Comparison of ENCODE assay signal across 20 mouse cellular contexts in genomic region chr1:56955055-56955738, GRCm38 (mm10). TPM values are rescaled to one million over a fixed set of nuclear protein-coding genes. Genes with fewer than 3 reads are reported as not detected.
DNase-seq lines count a peak whose midpoint lies in the region; ATAC-seq and TF ChIP-seq lines count a peak whose summit lies in the region.
"Had no signal": no experiment of that assay in that cellular context is flagged by ENCODE, and none has a peak within 500 bp of the region (broad histone marks: within the 10 kb centered on the region; RNA-seq: fewer than 3 reads in every experiment).

No protein-coding gene starts in this region.

- no peak for ATAC-seq in liver, postnatal 0 days

- WGBS in heart, adult 2 months: 78% methylated on average over 14 of the region's 14 CpGs
- WGBS in limb, embryonic 10.5 days: 54% methylated on average over 14 of the region's 14 CpGs
- 78% methylated on average over 14 of the region's 14 CpGs for WGBS in hindbrain, embryonic 10.5 days
- WGBS in liver, postnatal 0 days (ENCODE audit: insufficient replicate concordance): 44% methylated on average over 14 of the region's 14 CpGs

- no peak for TF ChIP-seq CTCF in heart, adult 2 months (IDR thresholded peaks at IDR 0.05)
- no peak for TF ChIP-seq CTCF in E14TG2a.4 (conservative IDR thresholded peaks at IDR 0.05; ENCODE audit: low read length)
- TF ChIP-seq CTCF in liver, postnatal 0 days (IDR thresholded peaks at IDR 0.05; ENCODE audit: low read depth): no peak

- no peak overlapping the region for H3K4me2 ChIP-seq in liver, postnatal 0 days (ENCODE audit: low read depth, low read length)
- H3K4me2 ChIP-seq: liver, embryonic 13.5 days; lung, embryonic 15.5 days; midbrain, embryonic 12.5 days; neural tube, embryonic 13.5 days had no signal

- TF ChIP-seq EP300 in heart, adult 2 months (IDR thresholded peaks at IDR 0.05; ENCODE audit: insufficient read depth, low read depth, low read length): no peak
- TF ChIP-seq EP300 in liver, postnatal 0 days (IDR thresholded peaks at IDR 0.05; ENCODE audit: low read depth): no peak

- H3K27ac ChIP-seq in heart, adult 2 months: no peak overlapping the region
- H3K27ac ChIP-seq in limb, embryonic 10.5 days: 0 out of 2 replicates have a peak overlapping the region, but pooled peaks have one; percentile 3
- H3K27ac ChIP-seq in hindbrain, embryonic 10.5 days: no peak overlapping the region
- H3K27ac ChIP-seq in liver, postnatal 0 days (ENCODE audit: low read depth): no peak overlapping the region
- H3K27ac ChIP-seq: heart, embryonic 10.5 days; liver, embryonic 13.5 days; lung, embryonic 15.5 days; macrophage; midbrain, embryonic 12.5 days; neural tube, embryonic 13.5 days had no signal

- no peaks in the 10 kb centered on the region for H3K9me3 ChIP-seq in E14TG2a.4 (ENCODE audit: low read length)
- no peaks in the 10 kb centered on the region for H3K9me3 ChIP-seq in limb, embryonic 10.5 days (replicated peaks)
- no peaks in the 10 kb centered on the region for H3K9me3 ChIP-seq in hindbrain, embryonic 10.5 days
- no peaks in the 10 kb centered on the region for H3K9me3 ChIP-seq in liver, postnatal 0 days (ENCODE audit: low read length)
- H3K9me3 ChIP-seq: heart, embryonic 10.5 days; liver, embryonic 13.5 days; lung, embryonic 15.5 days; midbrain, embryonic 12.5 days; neural tube, embryonic 13.5 days had no signal

- no peak overlapping the region for H3K9ac ChIP-seq in heart, adult 2 months (ENCODE audit: low read depth, low read length)
- H3K9ac ChIP-seq in liver, postnatal 0 days (replicated peaks): no peak overlapping the region
- H3K9ac ChIP-seq: liver, embryonic 13.5 days; lung, embryonic 15.5 days; midbrain, embryonic 12.5 days; neural tube, embryonic 13.5 days had no signal

- TF ChIP-seq POLR2A in heart, adult 2 months (IDR thresholded peaks at IDR 0.05; ENCODE audit: insufficient read depth, low read depth, low read length): no peak

- no peaks in the 10 kb centered on the region for H3K36me3 ChIP-seq in heart, adult 2 months (ENCODE audit: control insufficient read depth, insufficient read depth, low read length)
- H3K36me3 ChIP-seq in E14TG2a.4 (ENCODE audit: insufficient read depth, low read length): no peaks in the 10 kb centered on the region
- no peaks in the 10 kb centered on the region for H3K36me3 ChIP-seq in limb, embryonic 10.5 days
- peaks cover 4% of the 10 kb centered on the region; the same call in 1 of the 2 replicates for H3K36me3 ChIP-seq in hindbrain, embryonic 10.5 days
- H3K36me3 ChIP-seq in liver, postnatal 0 days (replicated peaks; ENCODE audit: insufficient read depth, low read length): no peaks in the 10 kb centered on the region
- H3K36me3 ChIP-seq: G1E; heart, embryonic 10.5 days; liver, embryonic 13.5 days; lung, embryonic 15.5 days; midbrain, embryonic 12.5 days; neural tube, embryonic 13.5 days had no signal

- peak; percentile 72 for DNase-seq in heart, adult 11 months
- no peak for DNase-seq in heart, adult 2 months
- peak; percentile 79 for DNase-seq in R1 (ENCODE audit: low read depth, low spot score)
- no peak for DNase-seq in limb, embryonic 10.5 days (ENCODE audit: low spot score)
- DNase-seq in hindbrain, embryonic 10.5 days (ENCODE audit: low spot score): no peak
- no peak for DNase-seq in liver, postnatal 0 days
- DNase-seq: cerebellum, adult 18-20 months; cerebellum, postnatal 25 days; gastrocnemius, postnatal 10 days; kidney, adult 18-20 months; kidney, postnatal 25 days; liver, embryonic 13.5 days; thymus, postnatal 36 days had no signal

- intact Hi-C loops in heart, adult 2 months (cut with DNase I): no loop called here

- no peaks in the 10 kb centered on the region for H3K4me1 ChIP-seq in heart, adult 2 months (ENCODE audit: control insufficient read depth, insufficient read depth, low read length)
- H3K4me1 ChIP-seq in E14TG2a.4 (replicated peaks; ENCODE audit: low read depth, low read length): peaks cover 32% of the 10 kb centered on the region
- peaks cover 11% of the 10 kb centered on the region for H3K4me1 ChIP-seq in limb, embryonic 10.5 days
- H3K4me1 ChIP-seq in hindbrain, embryonic 10.5 days (replicated peaks): no peaks in the 10 kb centered on the region; the same call in 1 of the 2 replicates
- no peaks in the 10 kb centered on the region for H3K4me1 ChIP-seq in liver, postnatal 0 days (ENCODE audit: insufficient read depth)
- H3K4me1 ChIP-seq: heart, embryonic 10.5 days; liver, embryonic 13.5 days; lung, embryonic 15.5 days; midbrain, embryonic 12.5 days; neural tube, embryonic 13.5 days had no signal

- H3K27me3 ChIP-seq in heart, adult 2 months (ENCODE audit: control insufficient read depth, insufficient read depth, low read length): no peaks in the 10 kb centered on the region
- H3K27me3 ChIP-seq in E14TG2a.4 (ENCODE audit: insufficient read depth, low read length): no peaks in the 10 kb centered on the region
- H3K27me3 ChIP-seq in limb, embryonic 10.5 days (ENCODE audit: low read depth, poor library complexity, severe bottlenecking): peaks cover 37% of the 10 kb centered on the region
- H3K27me3 ChIP-seq in hindbrain, embryonic 10.5 days (ENCODE audit: insufficient read depth, poor library complexity, severe bottlenecking): no peaks in the 10 kb centered on the region
- H3K27me3 ChIP-seq in liver, postnatal 0 days (ENCODE audit: insufficient read depth, low read length): no peaks in the 10 kb centered on the region
- H3K27me3 ChIP-seq: liver, embryonic 13.5 days; lung, embryonic 15.5 days; midbrain, embryonic 12.5 days; neural tube, embryonic 13.5 days had no signal

- no peaks in the 10 kb centered on the region for H3K79me2 ChIP-seq in heart, adult 2 months (replicated peaks; ENCODE audit: control insufficient read depth, insufficient read depth, low read length)

- no peak overlapping the region for H3K4me3 ChIP-seq in heart, adult 2 months
- H3K4me3 ChIP-seq in E14TG2a.4 (replicated peaks; ENCODE audit: low read length): 0 out of 2 replicates have a peak overlapping the region, but pooled peaks have one; percentile 7
- no peak overlapping the region for H3K4me3 ChIP-seq in limb, embryonic 10.5 days
- no peak overlapping the region for H3K4me3 ChIP-seq in hindbrain, embryonic 10.5 days
- H3K4me3 ChIP-seq in liver, postnatal 0 days (ENCODE audit: low read depth, low read length): no peak overlapping the region
- H3K4me3 ChIP-seq: heart, embryonic 10.5 days; liver, embryonic 13.5 days; lung, embryonic 15.5 days; midbrain, embryonic 12.5 days; neural tube, embryonic 13.5 days had no signal

RNA-seq across cellular contexts. Expression of gene Satb2, which starts 23.3 kb away (rescaled TPM):
- total RNA-seq in heart, adult 2 months (2021): under 1 TPM; 0.25 to 0.39 TPM
- polyA plus RNA-seq in heart, adult 2 months (2012; rRNA removed): 0.14 and 0.18 TPM in 2 replicates
- 1.1 and 2.2 TPM in 2 replicates for polyA plus RNA-seq in limb, embryonic 10.5 days (2016; fragmentation: Nextera tagmentation; extraction: Ambion mirVana)
- polyA plus RNA-seq in hindbrain, embryonic 10.5 days (2016; fragmentation: Nextera tagmentation; extraction: Ambion mirVana): 0.98 and 1.3 TPM in 2 replicates
- 0.05 and 0.11 TPM in 2 replicates for polyA plus RNA-seq in liver, postnatal 0 days (2015; fragmentation: Nextera tagmentation; extraction: Ambion mirVana)
- polyA plus RNA-seq: G1E had no signal

Comparison
In these comparisons a context has a peak if more than half of its experiments do, and no peak if none do; other contexts are left out.
1. DNase-seq: peak in heart, adult 11 months (single experiment) and R1 (single experiment); none in heart, adult 2 months (0 of 2), limb, embryonic 10.5 days (single experiment), hindbrain, embryonic 10.5 days (single experiment) and liver, postnatal 0 days (single experiment).